Mouse (Mus musculus) megakaryocyte, embryonic 14.5 days (primary cell): ENCODE measurements around the gene Syngr3. TPM values are rescaled to one million over a fixed set of nuclear protein-coding genes. Genes with fewer than 3 reads are reported as not detected.

Source experiments
- H3K27me3 ChIP-seq: replicated peaks from 2 replicates; pipeline ENCODE3; 2012; ENCODE audit warnings: inconsistent platforms
- H3K36me3 ChIP-seq: replicated peaks from 2 replicates; pipeline ENCODE3; 2012; ENCODE audit warnings: low read length, inconsistent platforms, mixed read lengths
- H3K4me1 ChIP-seq: 2 replicates; pipeline ENCODE4 v1.6.1; 2012; ENCODE audit warnings: inconsistent platforms
- H3K4me3 ChIP-seq: replicated peaks from 2 replicates; pipeline ENCODE3; 2012; ENCODE audit warnings: moderate library complexity, mild to moderate bottlenecking, inconsistent platforms
- H3K9me3 ChIP-seq: 2 replicates; pipeline ENCODE4 v1.6.1; 2012; ENCODE audit warnings: inconsistent platforms
- FLI1 ChIP-seq: IDR thresholded peaks from 2 replicates; pipeline ENCODE4 v1.6.1; 2012; ENCODE audit warnings: low read length, inconsistent platforms, mixed read lengths
- GATA1 ChIP-seq: IDR thresholded peaks from 3 replicates; pipeline ENCODE4 v1.6.1; 2012; ENCODE audit warnings: mixed read lengths, low read length, inconsistent platforms, borderline replicate concordance
- polyA plus RNA-seq: library from polyadenylated mRNA; stranded (reverse); fragments of >175 nt; gene quantifications from 2 replicates; pipeline ENCODE4 v1.2.3, GENCODE M21; 2012; ENCODE audit warnings: low replicate concordance; ENCODE audit not compliant: insufficient read depth

The Syngr3 gene
- polyA plus RNA-seq, 1 experiment = 0.04 TPM

- Histone ChIP-seq H3K27me3 (peaks cover 95% of the 10 kb centered on the region), H3K4me1 (peaks cover 51% of the 10 kb centered on the region), H3K36me3 (no peaks in the 10 kb centered on the region), H3K9me3 (no peaks in the 10 kb centered on the region), H3K4me3 (no peak overlapping the region)
- TF ChIP-seq FLI1 = no peak
- no peak for TF ChIP-seq GATA1
Observed at GRCm38 (mm10) chr17:24646381-24646780, 43.4 kb downstream of the Syngr3 start.

GRCm38 (mm10) chr17:24645916-24646315 is 43.8 kb downstream of the Syngr3 start:
- no peaks in the 10 kb centered on the region for H3K36me3 ChIP-seq
- peaks cover 92% of the 10 kb centered on the region for H3K27me3 ChIP-seq
- no peak for TF ChIP-seq GATA1
- TF ChIP-seq FLI1 = no peak
- H3K4me1 ChIP-seq = peaks cover 51% of the 10 kb centered on the region
- H3K4me3 ChIP-seq = no peak overlapping the region
- H3K9me3 ChIP-seq = no peaks in the 10 kb centered on the region

GRCm38 (mm10) chr17:24644875-24645721 is 44.7 kb downstream of the Syngr3 start:
- peaks cover 91% of the 10 kb centered on the region for H3K27me3 ChIP-seq
- TF ChIP-seq GATA1 = no peak
- TF ChIP-seq FLI1 = no peak
- no peaks in the 10 kb centered on the region for H3K9me3 ChIP-seq
- H3K4me1 ChIP-seq = peaks cover 46% of the 10 kb centered on the region
- H3K36me3 ChIP-seq = no peaks in the 10 kb centered on the region
- H3K4me3 ChIP-seq = peak overlapping the region; percentile 26

- TF ChIP-seq GATA1 (no peak), FLI1 (no peak)
- Histone ChIP-seq H3K36me3 (peaks cover 4% of the 10 kb centered on the region), H3K4me1 (peaks cover 37% of the 10 kb centered on the region), H3K4me3 (no peak overlapping the region), H3K27me3 (peaks cover 85% of the 10 kb centered on the region), H3K9me3 (no peaks in the 10 kb centered on the region)
Observed at GRCm38 (mm10) chr17:24644030-24644715, 45.6 kb downstream of the Syngr3 start.

- Histone ChIP-seq H3K36me3 (peaks cover 15% of the 10 kb centered on the region), H3K4me3 (no peak overlapping the region), H3K9me3 (no peaks in the 10 kb centered on the region), H3K4me1 (peaks cover 26% of the 10 kb centered on the region), H3K27me3 (peaks cover 73% of the 10 kb centered on the region)
- no peak for TF ChIP-seq FLI1
- TF ChIP-seq GATA1 = no peak
Observed at GRCm38 (mm10) chr17:24642791-24643343, 46.9 kb downstream of the Syngr3 start.

GRCm38 (mm10) chr17:24641944-24642343 is 47.8 kb downstream of the Syngr3 start:
- Histone ChIP-seq H3K9me3 (no peaks in the 10 kb centered on the region), H3K4me3 (no peak overlapping the region), H3K4me1 (peaks cover 27% of the 10 kb centered on the region), H3K36me3 (peaks cover 15% of the 10 kb centered on the region), H3K27me3 (peaks cover 63% of the 10 kb centered on the region)
- no peak for TF ChIP-seq GATA1

- TF ChIP-seq GATA1 (no peak), FLI1 (no peak)
- peaks cover 19% of the 10 kb centered on the region for H3K36me3 ChIP-seq
- H3K4me3 ChIP-seq = no peak overlapping the region
- peaks cover 52% of the 10 kb centered on the region for H3K27me3 ChIP-seq
- H3K4me1 ChIP-seq = peaks cover 35% of the 10 kb centered on the region
- H3K9me3 ChIP-seq = no peaks in the 10 kb centered on the region
Observed at GRCm38 (mm10) chr17:24640581-24640980, 49.2 kb downstream of the Syngr3 start.

- Histone ChIP-seq H3K36me3 (peaks cover 24% of the 10 kb centered on the region), H3K27me3 (peaks cover 48% of the 10 kb centered on the region), H3K4me1 (peaks cover 35% of the 10 kb centered on the region), H3K4me3 (no peak overlapping the region), H3K9me3 (no peaks in the 10 kb centered on the region)
- TF ChIP-seq GATA1 (no peak), FLI1 (no peak)
Observed at GRCm38 (mm10) chr17:24640119-24640518, 49.6 kb downstream of the Syngr3 start.

GRCm38 (mm10) chr17:24639571-24639988 is 50.2 kb downstream of the Syngr3 start:
- H3K9me3 ChIP-seq = no peaks in the 10 kb centered on the region
- no peak overlapping the region for H3K4me3 ChIP-seq
- no peak for TF ChIP-seq FLI1
- TF ChIP-seq GATA1 = no peak
- peaks cover 43% of the 10 kb centered on the region for H3K27me3 ChIP-seq
- H3K4me1 ChIP-seq = peaks cover 35% of the 10 kb centered on the region
- H3K36me3 ChIP-seq = peaks cover 29% of the 10 kb centered on the region

GRCm38 (mm10) chr17:24638840-24639239 is 50.9 kb downstream of the Syngr3 start:
- H3K4me3 ChIP-seq = no peak overlapping the region
- peaks cover 34% of the 10 kb centered on the region for H3K36me3 ChIP-seq
- H3K27me3 ChIP-seq = peaks cover 36% of the 10 kb centered on the region
- peaks cover 35% of the 10 kb centered on the region for H3K4me1 ChIP-seq
- TF ChIP-seq FLI1 (no peak), GATA1 (no peak)
- H3K9me3 ChIP-seq = no peaks in the 10 kb centered on the region
